Mouse (Mus musculus) embryonic facial prominence, embryonic 13.5 days (tissue): ENCODE measurements at regions not wholly inside any gene's neighbourhood (a gene's known extent, or its start where the extent isn't known, plus 50 kb on each side); places are given as distances from the start of the nearest gene placed in this dataset.

Source experiments
- ATAC-seq: fragments of 200-750 bp; cut with Nextera tagmentation; 2 replicates; pipeline ENCODE4 v1.8.0; 2017; ENCODE audit warnings: low read depth; ENCODE audit not compliant: insufficient number of reproducible peaks, insufficient read depth, low FRiP score, low TSS enrichment
- H3K27ac ChIP-seq: fragments of 300-500 bp; sonication (generic); 2 replicates; pipeline ENCODE4 v1.5.1; 2015; ENCODE audit warnings: moderate library complexity, mild to moderate bottlenecking, inconsistent platforms
- H3K27me3 ChIP-seq: fragments of 300-500 bp; sonication (generic); 2 replicates; pipeline ENCODE4 v1.6.1; 2015; ENCODE audit warnings: mild to moderate bottlenecking, inconsistent platforms
- H3K36me3 ChIP-seq: fragments of 300-500 bp; sonication (generic); 2 replicates; pipeline ENCODE4 v1.6.1; 2015; ENCODE audit warnings: mild to moderate bottlenecking, inconsistent platforms
- H3K4me1 ChIP-seq: fragments of 300-500 bp; sonication (generic); 2 replicates; pipeline ENCODE4 v1.6.1; 2015; ENCODE audit warnings: inconsistent platforms
- H3K4me2 ChIP-seq: fragments of 300-500 bp; sonication (generic); 2 replicates; pipeline ENCODE4 v1.6.1; 2015; ENCODE audit warnings: moderate library complexity, mild to moderate bottlenecking, inconsistent platforms
- H3K4me3 ChIP-seq: fragments of 300-500 bp; sonication (generic); 2 replicates; pipeline ENCODE4 v1.5.1; 2015; ENCODE audit warnings: mild to moderate bottlenecking, inconsistent platforms
- H3K9ac ChIP-seq: fragments of 300-500 bp; sonication (generic); 2 replicates; pipeline ENCODE4 v1.6.1; 2015; ENCODE audit warnings: mild to moderate bottlenecking, inconsistent platforms
- H3K9me3 ChIP-seq: fragments of 300-500 bp; sonication (generic); 2 replicates; pipeline ENCODE4 v1.6.1; 2016; ENCODE audit warnings: inconsistent platforms
- WGBS: fragments of 180-500 bp; shearing (Covaris S2); methylation state at CpG from one replicate; pipeline ENCODE4 v1.1.7; 2015; ENCODE audit warnings: mixed read lengths; 5-methylcytosine and 5-hydroxymethylcytosine counted together

GRCm38 (mm10) chr4:143020658-143021057 lies 192.1 kb downstream of the Prdm2 start:
- Histone ChIP-seq H3K27ac (no peak overlapping the region), H3K4me2 (no peak overlapping the region), H3K9ac (no peak overlapping the region), H3K9me3 (no peaks in the 10 kb centered on the region), H3K4me3 (no peak overlapping the region), H3K36me3 (no peaks in the 10 kb centered on the region), H3K4me1 (peaks cover 4% of the 10 kb centered on the region; the same call in 1 of the 2 replicates), H3K27me3 (peaks cover 12% of the 10 kb centered on the region)
- WGBS: 71% methylated on average over 4 of the region's 4 CpGs
- no peak for ATAC-seq

GRCm38 (mm10) chr4:143012900-143013299 lies 199.9 kb downstream of the Prdm2 start:
- no peak overlapping the region for H3K27ac ChIP-seq
- no peak overlapping the region for H3K9ac ChIP-seq
- peaks cover 19% of the 10 kb centered on the region for H3K4me1 ChIP-seq
- H3K9me3 ChIP-seq: no peaks in the 10 kb centered on the region
- peaks cover 5% of the 10 kb centered on the region; the same call in 1 of the 2 replicates for H3K27me3 ChIP-seq
- no peak overlapping the region for H3K4me2 ChIP-seq
- H3K4me3 ChIP-seq: no peak overlapping the region
- 43% methylated on average over 8 of the region's 8 CpGs for WGBS
- ATAC-seq: no peak
- H3K36me3 ChIP-seq: no peaks in the 10 kb centered on the region

DNA sequence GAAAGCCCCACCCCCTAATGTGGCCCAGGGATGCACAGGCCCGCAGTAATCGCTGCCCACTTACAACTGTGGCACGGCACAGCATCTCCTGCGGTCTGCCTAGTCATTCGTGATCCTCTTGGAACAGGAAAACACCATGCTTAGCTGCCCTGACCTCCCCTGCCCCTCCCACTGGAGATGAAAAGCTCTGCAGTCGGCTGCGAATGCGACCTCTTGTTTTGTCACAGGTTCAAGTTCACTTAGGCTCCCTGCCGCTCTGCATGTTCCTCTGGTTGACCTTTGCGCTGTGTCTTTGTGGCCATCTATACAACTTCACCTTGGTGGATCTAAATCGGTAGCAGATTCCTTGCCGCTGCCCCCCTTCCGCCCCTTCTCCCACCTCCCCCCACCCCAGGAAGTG lies 210.8 kb downstream of the Prdm2 start:
- WGBS: 49% methylated on average over 13 of the region's 13 CpGs
- no peak for ATAC-seq
- Histone ChIP-seq H3K27ac (no peak overlapping the region), H3K36me3 (no peaks in the 10 kb centered on the region), H3K4me2 (no peak overlapping the region), H3K9me3 (no peaks in the 10 kb centered on the region), H3K27me3 (no peaks in the 10 kb centered on the region), H3K4me3 (no peak overlapping the region), H3K4me1 (0 out of 2 replicates have a peak, but pooled peaks cover 5% of the 10 kb centered on the region), H3K9ac (no peak overlapping the region)

DNA sequence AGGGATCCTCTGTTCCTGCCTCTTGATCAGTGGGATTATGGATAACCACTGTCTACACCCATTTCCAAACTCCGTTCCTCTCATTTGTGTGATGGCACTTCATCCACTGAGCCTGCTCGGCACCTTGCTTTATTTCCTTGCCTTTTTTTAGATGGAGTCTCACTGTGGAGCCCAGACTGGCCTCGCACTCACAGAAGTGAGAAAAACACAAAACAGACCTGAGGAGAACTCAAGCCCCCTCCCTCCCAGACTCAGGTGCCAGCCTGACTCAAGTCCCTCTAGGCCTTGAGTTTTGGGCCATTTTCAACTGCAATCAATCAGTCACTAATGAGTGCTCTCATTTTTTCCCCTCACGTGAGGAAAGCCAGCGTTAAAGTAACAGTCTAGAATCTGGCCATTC lies 211.3 kb downstream of the Prdm2 start:
- no peak overlapping the region for H3K9ac ChIP-seq
- no peak overlapping the region for H3K4me3 ChIP-seq
- H3K27ac ChIP-seq: no peak overlapping the region
- ATAC-seq: no peak
- no peaks in the 10 kb centered on the region for H3K9me3 ChIP-seq
- WGBS: 66% methylated on average over 5 of the region's 5 CpGs
- H3K27me3 ChIP-seq: no peaks in the 10 kb centered on the region
- H3K36me3 ChIP-seq: no peaks in the 10 kb centered on the region
- 0 out of 2 replicates have a peak, but pooled peaks cover 3% of the 10 kb centered on the region for H3K4me1 ChIP-seq
- no peak overlapping the region for H3K4me2 ChIP-seq

GRCm38 (mm10) chr4:142996406-142996805 lies 216.4 kb downstream of the Prdm2 start:
- no peak overlapping the region for H3K4me3 ChIP-seq
- no peak overlapping the region for H3K4me2 ChIP-seq
- ATAC-seq: no peak
- no peak overlapping the region for H3K27ac ChIP-seq
- H3K9ac ChIP-seq: no peak overlapping the region
- H3K36me3 ChIP-seq: no peaks in the 10 kb centered on the region
- WGBS: 65% methylated on average over 4 of the region's 4 CpGs
- no peaks in the 10 kb centered on the region for H3K27me3 ChIP-seq
- no peaks in the 10 kb centered on the region for H3K4me1 ChIP-seq
- H3K9me3 ChIP-seq: no peaks in the 10 kb centered on the region

- H3K9me3 ChIP-seq: no peaks in the 10 kb centered on the region
- ATAC-seq: no peak
- no peak overlapping the region for H3K4me2 ChIP-seq
- H3K4me1 ChIP-seq: no peaks in the 10 kb centered on the region
- H3K27me3 ChIP-seq: no peaks in the 10 kb centered on the region
- no peak overlapping the region for H3K27ac ChIP-seq
- H3K4me3 ChIP-seq: no peak overlapping the region
- H3K36me3 ChIP-seq: no peaks in the 10 kb centered on the region
- WGBS: 61% methylated on average over 4 of the region's 4 CpGs
- H3K9ac ChIP-seq: no peak overlapping the region
Measured at GRCm38 (mm10) chr4:142991401-142991800, 221.4 kb downstream of the Prdm2 start.

DNA sequence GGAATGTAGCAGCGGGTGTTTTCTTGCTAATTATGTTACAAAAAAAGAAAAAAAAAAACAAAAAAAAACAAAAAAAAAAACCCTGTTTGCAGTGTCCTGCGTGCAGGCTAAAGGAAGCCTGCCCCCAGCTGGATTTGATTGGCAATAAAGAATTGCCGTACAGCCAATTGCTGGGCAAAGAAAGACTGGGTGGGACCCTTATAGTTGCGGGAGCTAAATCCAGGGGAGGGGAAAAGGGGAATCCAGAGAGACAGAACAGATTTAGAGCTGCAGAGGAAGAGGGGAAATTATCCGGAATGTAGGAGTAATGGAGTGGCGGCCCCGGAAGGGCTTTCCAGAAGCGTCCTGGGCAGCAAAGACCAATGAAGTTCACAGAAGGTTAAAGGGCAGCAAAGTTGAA lies 223.6 kb downstream of the Prdm2 start:
- H3K4me1 ChIP-seq: no peaks in the 10 kb centered on the region
- WGBS: under 1% methylated on average over 8 of the region's 8 CpGs
- no peak for ATAC-seq
- no peak overlapping the region for H3K27ac ChIP-seq
- H3K27me3 ChIP-seq: no peaks in the 10 kb centered on the region
- no peak overlapping the region for H3K9ac ChIP-seq
- H3K36me3 ChIP-seq: no peaks in the 10 kb centered on the region
- peak overlapping the region; percentile 41 for H3K4me2 ChIP-seq
- H3K4me3 ChIP-seq: no peak overlapping the region
- no peaks in the 10 kb centered on the region for H3K9me3 ChIP-seq

GRCm38 (mm10) chr4:142983295-142983624 lies 229.5 kb downstream of the Prdm2 start:
- no peak overlapping the region for H3K4me2 ChIP-seq
- no peaks in the 10 kb centered on the region for H3K27me3 ChIP-seq
- 35% methylated on average over 6 of the region's 6 CpGs for WGBS
- H3K9me3 ChIP-seq: no peaks in the 10 kb centered on the region
- H3K36me3 ChIP-seq: no peaks in the 10 kb centered on the region
- ATAC-seq: no peak
- H3K4me1 ChIP-seq: peaks cover 12% of the 10 kb centered on the region
- H3K27ac ChIP-seq: no peak overlapping the region
- no peak overlapping the region for H3K9ac ChIP-seq
- H3K4me3 ChIP-seq: no peak overlapping the region

GRCm38 (mm10) chr4:142982585-142983294 lies 230.1 kb downstream of the Prdm2 start:
- Histone ChIP-seq H3K9me3 (no peaks in the 10 kb centered on the region), H3K9ac (no peak overlapping the region), H3K27ac (no peak overlapping the region), H3K4me1 (peaks cover 12% of the 10 kb centered on the region), H3K36me3 (no peaks in the 10 kb centered on the region), H3K4me2 (no peak overlapping the region), H3K4me3 (no peak overlapping the region), H3K27me3 (no peaks in the 10 kb centered on the region)
- 44% methylated on average over 8 of the region's 8 CpGs for WGBS
- ATAC-seq: no peak

GRCm38 (mm10) chr4:142975620-142976019 lies 237.2 kb downstream of the Prdm2 start:
- H3K4me3 ChIP-seq: no peak overlapping the region
- no peak overlapping the region for H3K27ac ChIP-seq
- ATAC-seq: no peak
- H3K4me2 ChIP-seq: no peak overlapping the region
- WGBS: 77% methylated on average over 11 of the region's 11 CpGs
- 0 out of 2 replicates have a peak, but pooled peaks cover under 1% of the 10 kb centered on the region for H3K4me1 ChIP-seq
- H3K27me3 ChIP-seq: no peaks in the 10 kb centered on the region
- H3K9me3 ChIP-seq: no peaks in the 10 kb centered on the region
- H3K9ac ChIP-seq: no peak overlapping the region
- no peaks in the 10 kb centered on the region for H3K36me3 ChIP-seq

GRCm38 (mm10) chr4:142970040-142970439 lies 242.8 kb downstream of the Prdm2 start:
- Histone ChIP-seq H3K4me2 (no peak overlapping the region), H3K27ac (no peak overlapping the region), H3K4me1 (0 out of 2 replicates have a peak, but pooled peaks cover 6% of the 10 kb centered on the region), H3K9me3 (no peaks in the 10 kb centered on the region), H3K9ac (no peak overlapping the region), H3K27me3 (no peaks in the 10 kb centered on the region), H3K36me3 (no peaks in the 10 kb centered on the region), H3K4me3 (no peak overlapping the region)
- WGBS: 80% methylated on average over 4 of the region's 4 CpGs
- no peak for ATAC-seq

DNA sequence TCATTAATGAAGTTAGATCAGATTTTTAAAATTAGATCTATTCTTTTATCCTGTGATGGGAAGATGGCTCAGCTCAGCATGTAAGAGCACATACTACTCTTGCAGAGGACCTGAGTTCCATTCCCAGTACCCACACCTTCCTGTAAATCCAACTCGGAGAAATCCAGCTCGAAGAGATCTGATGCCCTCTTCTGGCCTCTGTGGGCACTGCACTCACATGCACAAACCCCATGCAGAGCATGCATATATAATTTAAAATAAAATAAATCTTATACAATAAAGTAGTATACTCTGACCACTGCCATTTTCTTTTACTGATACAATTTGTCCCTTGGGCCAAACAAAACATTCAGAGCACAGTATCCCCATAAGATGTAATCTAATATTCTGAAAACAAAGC lies 245.2 kb downstream of the Prdm2 start:
- Histone ChIP-seq H3K27ac (no peak overlapping the region), H3K36me3 (no peaks in the 10 kb centered on the region), H3K4me2 (no peak overlapping the region), H3K4me3 (no peak overlapping the region), H3K9me3 (no peaks in the 10 kb centered on the region), H3K9ac (no peak overlapping the region), H3K4me1 (0 out of 2 replicates have a peak, but pooled peaks cover 6% of the 10 kb centered on the region), H3K27me3 (no peaks in the 10 kb centered on the region)
- no peak for ATAC-seq
- WGBS: 82% methylated on average over 2 of the region's 2 CpGs
